Mouse (Mus musculus) yolk sac, embryonic 10.5 days (tissue): ENCODE data around the gene Hyal5.

Source experiments
- DNase-seq: peaks from one replicate; pipeline ENCODE4 v3.0.0-alpha.2; 2017; ENCODE audit warnings: low spot score

Gene Hyal5

GRCm38 (mm10) chr6:24857697-24858096 lies at the start of gene Hyal5:
Gene Hyal5 (plus strand): TSS chr6:24857997.
- no peak for DNase-seq

GRCm38 (mm10) chr6:24822070-24822469 lies 35.7 kb upstream of the Hyal5 start:
- no peak for DNase-seq

- DNase-seq: no peak
Measured at GRCm38 (mm10) chr6:24860320-24860719, 2.5 kb downstream of the Hyal5 start.

GRCm38 (mm10) chr6:24863649-24864048 lies 5.9 kb downstream of the Hyal5 start:
- no peak for DNase-seq

- DNase-seq: peak; percentile 2
Measured at GRCm38 (mm10) chr6:24894146-24894873, 36.5 kb downstream of the Hyal5 start.

- DNase-seq: no peak
Measured at GRCm38 (mm10) chr6:24894874-24895183, 37.0 kb downstream of the Hyal5 start.

GRCm38 (mm10) chr6:24905101-24905500 lies 47.3 kb downstream of the Hyal5 start:
- no peak for DNase-seq

- no peak for DNase-seq
Measured at GRCm38 (mm10) chr6:24907824-24908223, 50.0 kb downstream of the Hyal5 start.

GRCm38 (mm10) chr6:24910016-24910727 lies 52.4 kb downstream of the Hyal5 start:
- DNase-seq: no peak

- no peak for DNase-seq
Measured at GRCm38 (mm10) chr6:24910728-24911105, 52.9 kb downstream of the Hyal5 start.

- DNase-seq: no peak
Measured at GRCm38 (mm10) chr6:24913591-24913990, 55.8 kb downstream of the Hyal5 start.

- DNase-seq: no peak
Measured at GRCm38 (mm10) chr6:24925076-24925785, 67.4 kb downstream of the Hyal5 start.
